Mouse (Mus musculus) myocyte (in vitro differentiated cells): ENCODE measurements around the gene Ripply3. TPM values are rescaled to one million over a fixed set of nuclear protein-coding genes. Genes with fewer than 3 reads are reported as not detected.

ENCODE experiments used
- H3K27me3 ChIP-seq: one replicate; pipeline ENCODE4 v1.6.1; 2011; ENCODE audit not compliant: control insufficient read depth, insufficient read depth, insufficient read length
- H3K36me3 ChIP-seq: one replicate; pipeline ENCODE4 v1.6.1; 2011; ENCODE audit not compliant: control insufficient read depth, insufficient read depth
- H3K4me2 ChIP-seq: one replicate; pipeline ENCODE4 v1.6.1; 2011; ENCODE audit warnings: low read depth, control low read depth
- H3K4me3 ChIP-seq: one replicate; pipeline ENCODE4 v1.5.1; 2011; ENCODE audit warnings: mild to moderate bottlenecking, control low read depth, moderate library complexity
- H3K79me2 ChIP-seq: one replicate; pipeline ENCODE4 v1.6.1; 2011; ENCODE audit not compliant: control insufficient read depth, insufficient read depth
- H3ac ChIP-seq: one replicate; pipeline ENCODE4 v1.6.1; 2011; ENCODE audit not compliant: control insufficient read depth, insufficient read length
- CEBPB ChIP-seq: IDR thresholded peaks from 2 replicates; pipeline ENCODE4 v1.6.1; 2011; ENCODE audit warnings: mild to moderate bottlenecking, moderate library complexity; ENCODE audit not compliant: poor library complexity, insufficient read depth, severe bottlenecking
- E2F4 ChIP-seq: IDR thresholded peaks from one replicate; pipeline ENCODE4 v1.6.1; 2011; ENCODE audit warnings: mild to moderate bottlenecking, control low read depth, moderate library complexity; ENCODE audit not compliant: insufficient read depth
- MAX ChIP-seq: IDR thresholded peaks from one replicate; pipeline ENCODE4 v1.6.1; 2011; ENCODE audit warnings: low read depth, mild to moderate bottlenecking, control low read depth
- MYOD1 ChIP-seq, 3 experiments: IDR thresholded peaks; one replicate each; pipeline ENCODE4 v1.6.1; 2011; ENCODE audit warnings: control low read depth in 2 of 3, low read depth in 2 of 3, mild to moderate bottlenecking in 2 of 3, moderate library complexity in 1 of 3; ENCODE audit not compliant: insufficient read length in 2 of 3, control insufficient read depth in 1 of 3
- MYOG ChIP-seq, 3 experiments: IDR thresholded peaks; one replicate each; pipeline ENCODE4 v1.6.1; 2011; ENCODE audit warnings: control low read depth in 2 of 3, low read depth in 2 of 3, mild to moderate bottlenecking in 2 of 3; ENCODE audit not compliant: insufficient read length in 2 of 3, control insufficient read depth in 1 of 3, insufficient read depth in 1 of 3
- POLR2A ChIP-seq: IDR thresholded peaks from one replicate; pipeline ENCODE4 v1.6.1; 2011; ENCODE audit warnings: low read depth, mild to moderate bottlenecking, control low read depth, moderate library complexity; ENCODE audit not compliant: insufficient read length
- POLR2AphosphoS2 ChIP-seq: IDR thresholded peaks from one replicate; pipeline ENCODE4 v1.6.1; 2011; ENCODE audit warnings: low read depth, control low read depth; ENCODE audit not compliant: insufficient read length
- REST ChIP-seq: IDR thresholded peaks from one replicate; pipeline ENCODE4 v1.6.1; 2011; ENCODE audit warnings: mild to moderate bottlenecking, control low read depth, moderate library complexity; ENCODE audit not compliant: insufficient read depth, insufficient read length
- SRF ChIP-seq: IDR thresholded peaks from one replicate; pipeline ENCODE4 v1.6.1; 2011; ENCODE audit warnings: low read depth; ENCODE audit not compliant: control insufficient read depth, insufficient read length
- TCF12 ChIP-seq: IDR thresholded peaks from one replicate; pipeline ENCODE4 v1.6.1; 2011; ENCODE audit warnings: mild to moderate bottlenecking, control low read depth; ENCODE audit not compliant: poor library complexity, insufficient read depth, severe bottlenecking
- TCF3 ChIP-seq: IDR thresholded peaks from one replicate; pipeline ENCODE4 v1.6.1; 2011; ENCODE audit warnings: low read depth, control low read depth; ENCODE audit not compliant: insufficient read length
- USF1 ChIP-seq: IDR thresholded peaks from one replicate; pipeline ENCODE4 v1.6.1; 2011; ENCODE audit warnings: low read depth, mild to moderate bottlenecking, control low read depth, moderate library complexity
- polyA plus RNA-seq: library from polyadenylated mRNA; unstranded; fragments of >200 nt; fragmentation: generic; extraction: Trizol; gene quantifications from one replicate; pipeline ENCODE4 v1.2.1, GENCODE M21; 2012; ENCODE audit warnings: missing spikeins

Gene Ripply3
- polyA plus RNA-seq, 1 experiment = 0.08 TPM

DNA sequence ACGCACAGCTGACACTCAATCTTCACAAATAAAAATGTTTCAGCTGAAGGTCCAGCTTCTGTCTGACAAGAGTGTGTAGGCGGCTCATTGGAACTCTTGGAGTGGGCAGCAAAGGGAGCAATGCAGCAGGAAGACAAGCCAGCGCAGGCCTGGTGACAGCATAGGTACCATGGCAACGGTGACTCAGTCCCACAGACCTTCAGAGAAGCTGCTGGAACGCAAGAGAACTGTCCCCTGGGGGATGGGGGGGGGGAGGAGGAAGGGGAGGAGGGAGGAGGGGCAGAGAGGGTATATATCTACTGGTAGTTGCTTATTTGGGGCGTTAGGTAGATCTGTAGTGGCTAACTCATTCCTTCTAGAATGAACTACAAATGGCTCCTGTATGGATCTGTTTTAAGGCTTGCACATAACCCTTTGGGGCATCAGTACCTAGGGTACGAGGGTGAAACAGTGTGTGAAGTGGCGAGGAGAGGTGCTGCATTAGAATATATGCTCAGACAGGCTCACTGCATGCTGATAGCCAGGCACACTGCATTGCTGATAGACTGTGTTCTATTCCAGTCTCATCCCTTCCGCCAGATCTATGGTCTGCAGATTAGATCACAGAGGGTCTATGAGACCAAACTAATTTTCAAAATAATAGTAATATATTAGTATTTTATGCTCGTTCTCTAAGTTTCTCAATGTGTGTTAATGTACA is 34.1 kb downstream of the Ripply3 start:
- H3K79me2 ChIP-seq = no peaks in the 10 kb centered on the region
- TF ChIP-seq MYOD1 (IDR thresholded peaks at IDR 0.05; ENCODE audit: control insufficient read depth in 1 of 3, insufficient read length in 2 of 3, low read depth in 2 of 3) (peak in 2 of 3 experiments; percentile 0 to 34), POLR2AphosphoS2 (peak; percentile 70), TCF12 (no peak), USF1 (no peak), REST (no peak)
- no peaks in the 10 kb centered on the region for H3K36me3 ChIP-seq
- no peaks in the 10 kb centered on the region for H3K27me3 ChIP-seq
- H3K4me3 ChIP-seq = no peak overlapping the region
- no peak overlapping the region for H3ac ChIP-seq
- H3K4me2 ChIP-seq = peak overlapping the region; percentile 57

- no peak overlapping the region for H3K4me3 ChIP-seq
- TF ChIP-seq MYOD1 (IDR thresholded peaks at IDR 0.05; ENCODE audit: control insufficient read depth in 1 of 3, insufficient read length in 2 of 3, low read depth in 2 of 3) (no peak), MAX (no peak), REST (no peak)
These were observed 35.6 kb downstream of the Ripply3 start for GRCm38 (mm10) chr16:94363814-94364213.

GRCm38 (mm10) chr16:94365435-94365834 is 37.2 kb downstream of the Ripply3 start:
- H3K27me3 ChIP-seq = no peaks in the 10 kb centered on the region

More at GRCm38 (mm10) chr16:94363814-94364213, 35.6 kb downstream of the Ripply3 start:
- H3ac ChIP-seq = no peak overlapping the region
- H3K79me2 ChIP-seq = no peaks in the 10 kb centered on the region
- no peaks in the 10 kb centered on the region for H3K27me3 ChIP-seq
- no peak overlapping the region for H3K4me2 ChIP-seq
- H3K36me3 ChIP-seq = no peaks in the 10 kb centered on the region

GRCm38 (mm10) chr16:94369596-94370172 is 41.5 kb downstream of the Ripply3 start:
- H3ac ChIP-seq = peak overlapping the region; percentile 30
- peak overlapping the region; percentile 91 for H3K4me2 ChIP-seq
- peak overlapping the region; percentile 61 for H3K4me3 ChIP-seq
- no peaks in the 10 kb centered on the region for H3K36me3 ChIP-seq
- no peak for TF ChIP-seq TCF12
- TF ChIP-seq USF1 = no peak
- TF ChIP-seq TCF3 = no peak
- peaks cover 33% of the 10 kb centered on the region for H3K79me2 ChIP-seq
- H3K27me3 ChIP-seq = no peaks in the 10 kb centered on the region

More at GRCm38 (mm10) chr16:94365435-94365834, 37.2 kb downstream of the Ripply3 start:
- H3ac ChIP-seq = no peak overlapping the region
- H3K4me3 ChIP-seq = no peak overlapping the region
- H3K79me2 ChIP-seq = no peaks in the 10 kb centered on the region
- TF ChIP-seq USF1 = no peak
- no peak for TF ChIP-seq CEBPB
- TF ChIP-seq MYOD1 (IDR thresholded peaks at IDR 0.05; ENCODE audit: control insufficient read depth in 1 of 3, insufficient read length in 2 of 3, low read depth in 2 of 3) = peak in 2 of 3 experiments; percentile 66 to 70
- no peak for TF ChIP-seq REST
- no peak for TF ChIP-seq SRF
- peak in 1 of 3 experiments; percentile 61 for TF ChIP-seq MYOG (IDR thresholded peaks at IDR 0.05; ENCODE audit: control insufficient read depth in 1 of 3, insufficient read depth in 1 of 3, insufficient read length in 2 of 3, low read depth in 2 of 3)
- no peak for TF ChIP-seq POLR2A
- TF ChIP-seq E2F4 = no peak
- peak; percentile 59 for TF ChIP-seq TCF12
- no peak for TF ChIP-seq TCF3
- no peak for TF ChIP-seq MAX
- TF ChIP-seq POLR2AphosphoS2 = no peak
- H3K4me2 ChIP-seq = no peak overlapping the region
- H3K36me3 ChIP-seq = no peaks in the 10 kb centered on the region

- Histone ChIP-seq H3K36me3 (no peaks in the 10 kb centered on the region), H3K4me2 (peak within 1 kb of the TSS; percentile 91), H3K4me3 (peak within 1 kb of the TSS; percentile 61), H3ac (peak within 1 kb of the TSS; percentile 30), H3K79me2 (peaks cover 40% of the 10 kb centered on the region), H3K27me3 (no peaks in the 10 kb centered on the region)
- no peak for TF ChIP-seq TCF12
- peak in 1 of 3 experiments; percentile 41 for TF ChIP-seq MYOG (IDR thresholded peaks at IDR 0.05; ENCODE audit: control insufficient read depth in 1 of 3, insufficient read depth in 1 of 3, insufficient read length in 2 of 3, low read depth in 2 of 3)
- peak; percentile 87 for TF ChIP-seq USF1
- peak; percentile 81 for TF ChIP-seq POLR2A
- TF ChIP-seq CEBPB = no peak
- TF ChIP-seq MYOD1 (IDR thresholded peaks at IDR 0.05; ENCODE audit: control insufficient read depth in 1 of 3, insufficient read length in 2 of 3, low read depth in 2 of 3) = peak in 1 of 3 experiments; percentile 6
- peak; percentile 70 for TF ChIP-seq POLR2AphosphoS2
These were observed 42.1 kb downstream of the Ripply3 start, which contains the start of gene Ttc3 for GRCm38 (mm10) chr16:94370173-94370914. Gene Ttc3, plus strand, starts transcription at chr16:94370618.
